In genomic region chr2:131550474-131550873, GRCm38 (mm10) we compare ENCODE assay signal across 21 mouse cellular contexts. TPM values are rescaled to one million over a fixed set of nuclear protein-coding genes. Genes with fewer than 3 reads are reported as not detected.
DNase-seq lines count a peak whose midpoint lies in the region; ATAC-seq lines count a peak whose summit lies in the region.
"Had no signal": no experiment of that assay in that cellular context is flagged by ENCODE, and none has a peak within 500 bp of the region (broad histone marks: within the 10 kb centered on the region; RNA-seq: fewer than 3 reads in every experiment).

No protein-coding gene starts in this region.

- H3K36me3 ChIP-seq in forebrain, embryonic 16.5 days (ENCODE audit: control insufficient read depth, insufficient read depth): no peaks in the 10 kb centered on the region
- H3K36me3 ChIP-seq: embryonic facial prominence, embryonic 10.5 days; embryonic facial prominence, embryonic 12.5 days; forebrain, embryonic 15.5 days; G1E had no signal

- H3K9me3 ChIP-seq in forebrain, embryonic 16.5 days (ENCODE audit: control insufficient read depth, low read length): no peaks in the 10 kb centered on the region
- H3K9me3 ChIP-seq: embryonic facial prominence, embryonic 10.5 days; embryonic facial prominence, embryonic 12.5 days; forebrain, embryonic 13.5 days; forebrain, embryonic 15.5 days; G1E had no signal

- peaks cover 39% of the 10 kb centered on the region for H3K27me3 ChIP-seq in forebrain, embryonic 16.5 days (replicated peaks; ENCODE audit: control insufficient read depth, insufficient read depth, low read length)

- no peak overlapping the region for H3K4me2 ChIP-seq in forebrain, embryonic 16.5 days (ENCODE audit: low read length)
- H3K4me2 ChIP-seq: embryonic facial prominence, embryonic 12.5 days; forebrain, embryonic 13.5 days; forebrain, embryonic 15.5 days had no signal

- 72% methylated on average over 2 of the region's 2 CpGs for WGBS in forebrain, embryonic 16.5 days

- peak; percentile 24 for DNase-seq in adrenal gland, postnatal 14 days
- no peak for DNase-seq in adrenal gland, postnatal 4 days (ENCODE audit: low spot score in 2 of 2)
- DNase-seq in cerebellum, postnatal 14 days: peak; percentile 59 to 66
- no peak for DNase-seq in cerebellum, postnatal 36 days
- peak; percentile 36 for DNase-seq in 3T3-L1 (ENCODE audit: low read depth, low spot score)
- DNase-seq in NIH3T3 (ENCODE audit: low read depth): peak; percentile 24
- DNase-seq in left cerebral cortex, postnatal 14 days (ENCODE audit: low spot score in 2 of 2): no peak
- DNase-seq: B cell, adult 2 months; cerebellum, adult 11 months; cerebellum, adult 18-20 months; cerebellum, adult 8-10 months; cerebellum, adult 9-11 months had no signal

- H3K27ac ChIP-seq in forebrain, embryonic 16.5 days (ENCODE audit: low read length): no peak overlapping the region
- H3K27ac ChIP-seq: embryonic facial prominence, embryonic 10.5 days; embryonic facial prominence, embryonic 12.5 days; forebrain, embryonic 13.5 days; forebrain, embryonic 15.5 days had no signal

- H3K4me3 ChIP-seq in forebrain, embryonic 16.5 days (replicated peaks; ENCODE audit: low read length): no peak overlapping the region
- H3K4me3 ChIP-seq: embryonic facial prominence, embryonic 10.5 days; embryonic facial prominence, embryonic 12.5 days; forebrain, embryonic 13.5 days; forebrain, embryonic 15.5 days had no signal

- intact Hi-C loops in left cerebral cortex, postnatal 14 days (cut with DNase I): loop anchor here (10.0 kb wide), 1 partner anchor 404 kb away; the partner anchor contains the start of gene Prnd

- H3K4me1 ChIP-seq in forebrain, embryonic 16.5 days (replicated peaks; ENCODE audit: control insufficient read depth, insufficient read depth, low read length): peaks cover 18% of the 10 kb centered on the region

- no peak overlapping the region for H3K9ac ChIP-seq in forebrain, embryonic 16.5 days (replicated peaks; ENCODE audit: low read depth, low read length)
- H3K9ac ChIP-seq: embryonic facial prominence, embryonic 12.5 days; forebrain, embryonic 13.5 days; forebrain, embryonic 15.5 days had no signal

- ATAC-seq in forebrain, embryonic 16.5 days: no peak
- ATAC-seq: CD4-positive, CD25-positive, alpha-beta regulatory T cell, adult 4 months; forebrain, embryonic 13.5 days; forebrain, embryonic 15.5 days had no signal

RNA-seq across cellular contexts. Expression of gene Adra1d, which starts 11.6 kb away (rescaled TPM):
- 16.9 and 22.4 TPM in 2 replicates for total RNA-seq in adrenal gland, postnatal 14 days (2021)
- 10 to 100 TPM; 14.3 to 17.1 TPM for total RNA-seq in adrenal gland, postnatal 4 days (2021)
- polyA plus RNA-seq in forebrain, embryonic 16.5 days (2015; fragmentation: Nextera tagmentation; extraction: Ambion mirVana): 0.10 TPM in 1 of 2 replicates, not detected in the other
- total RNA-seq in left cerebral cortex, postnatal 14 days (2021): 10 to 100 TPM; 43.4 to 46.9 TPM
- total RNA-seq: CH12.LX, G1E had no signal
- polyA plus RNA-seq: CD4-positive, CD25-positive, alpha-beta regulatory T cell, adult 4 months; embryonic facial prominence, embryonic 10.5 days; forebrain, embryonic 11.5 days; forebrain, embryonic 13.5 days; G1E had no signal

RNA-seq across cellular contexts. Expression of gene Smox, which starts 59.2 kb away (rescaled TPM):
- total RNA-seq in adrenal gland, postnatal 14 days (2021): 21.8 and 25.1 TPM in 2 replicates
- total RNA-seq in adrenal gland, postnatal 4 days (2021): 10 to 100 TPM; 27.8 to 29.9 TPM
- polyA plus RNA-seq in forebrain, embryonic 16.5 days (2015; fragmentation: Nextera tagmentation; extraction: Ambion mirVana): 56.2 and 57.2 TPM in 2 replicates
- total RNA-seq in left cerebral cortex, postnatal 14 days (2021): 10 to 100 TPM; 65.4 to 68.9 TPM

Comparison
In these comparisons a context has a peak if more than half of its experiments do, and no peak if none do; other contexts are left out.
1. DNase-seq: peak in adrenal gland, postnatal 14 days (single experiment), cerebellum, postnatal 14 days (2 of 2), 3T3-L1 (single experiment) and NIH3T3 (single experiment); none in adrenal gland, postnatal 4 days (0 of 2), cerebellum, postnatal 36 days (0 of 2) and left cerebral cortex, postnatal 14 days (0 of 2).